Mouse (Mus musculus) lung, postnatal 14 days (tissue): ENCODE data around the gene Hoxa13.

ENCODE experiments used
- DNase-seq: peaks from one replicate; pipeline ENCODE4 v3.0.0; 2021

Gene Hoxa13

GRCm38 (mm10) chr6:52234428-52235140 lies 26.1 kb downstream of the Hoxa13 start:
- DNase-seq, result no peak

GRCm38 (mm10) chr6:52233546-52234427 lies 26.9 kb downstream of the Hoxa13 start:
- no peak for DNase-seq

- no peak for DNase-seq
Observed at GRCm38 (mm10) chr6:52232984-52233545, 27.6 kb downstream of the Hoxa13 start.

- no peak for DNase-seq
Observed at GRCm38 (mm10) chr6:52232568-52232965, 28.1 kb downstream of the Hoxa13 start.

GRCm38 (mm10) chr6:52231885-52232567 lies 28.7 kb downstream of the Hoxa13 start:
- no peak for DNase-seq

- no peak for DNase-seq
Observed at GRCm38 (mm10) chr6:52230516-52231165, 30.0 kb downstream of the Hoxa13 start, which contains the start of gene Hoxa9. Gene Hoxa9, minus strand, starts transcription at chr6:52231089.

- no peak for DNase-seq
Observed at GRCm38 (mm10) chr6:52229558-52230416, 30.9 kb downstream of the Hoxa13 start.

GRCm38 (mm10) chr6:52228475-52229465 lies 31.9 kb downstream of the Hoxa13 start:
- no peak for DNase-seq

- DNase-seq, result no peak
Observed at GRCm38 (mm10) chr6:52227470-52228222, 33.0 kb downstream of the Hoxa13 start.

- DNase-seq, result no peak
Observed at GRCm38 (mm10) chr6:52226569-52227257, 34.0 kb downstream of the Hoxa13 start.

- no peak for DNase-seq
Observed at GRCm38 (mm10) chr6:52225612-52226568, 34.8 kb downstream of the Hoxa13 start.

- no peak for DNase-seq
Observed at GRCm38 (mm10) chr6:52224895-52225611, 35.6 kb downstream of the Hoxa13 start.

- DNase-seq, result no peak
Observed at GRCm38 (mm10) chr6:52223939-52224760, 36.5 kb downstream of the Hoxa13 start.

- no peak for DNase-seq
Observed at GRCm38 (mm10) chr6:52222729-52223128, 38.0 kb downstream of the Hoxa13 start.

- DNase-seq, result no peak
Observed at GRCm38 (mm10) chr6:52221993-52222685, 38.5 kb downstream of the Hoxa13 start.
